Mouse (Mus musculus) kidney, adult 2 months (tissue): ENCODE results near the gene Vps26b. TPM values are rescaled to one million over a fixed set of nuclear protein-coding genes. Genes with fewer than 3 reads are reported as not detected.

Source experiments
- DNase-seq: peaks from one replicate; pipeline ENCODE4 v3.0.0; 2021
- H3K27ac ChIP-seq: fragments of 200-500 bp; 2 replicates; pipeline ENCODE4 v1.5.1; 2012; ENCODE audit warnings: low read depth, low read length, control low read depth, inconsistent platforms; ENCODE audit not compliant: insufficient read depth
- H3K27me3 ChIP-seq: fragments of 200-500 bp; replicated peaks from 2 replicates; pipeline ENCODE4 v1.6.1; 2012; ENCODE audit warnings: mild to moderate bottlenecking, moderate library complexity, low read length, inconsistent platforms; ENCODE audit not compliant: control insufficient read depth, insufficient read depth
- H3K36me3 ChIP-seq: fragments of 200-500 bp; 2 replicates; pipeline ENCODE4 v1.6.1; 2012; ENCODE audit warnings: mild to moderate bottlenecking, moderate library complexity, low read length, inconsistent platforms; ENCODE audit not compliant: control insufficient read depth, insufficient read depth
- H3K4me1 ChIP-seq: fragments of 200-500 bp; 2 replicates; pipeline ENCODE4 v1.6.1; 2011; ENCODE audit warnings: low read length; ENCODE audit not compliant: control insufficient read depth, insufficient read depth
- H3K4me3 ChIP-seq: fragments of 200-500 bp; 2 replicates; pipeline ENCODE4 v1.5.1; 2011; ENCODE audit warnings: mild to moderate bottlenecking, low read depth, low read length, control low read depth; ENCODE audit not compliant: insufficient read depth
- CTCF ChIP-seq: fragments of 200-500 bp; conservative IDR thresholded peaks from 2 replicates; pipeline ENCODE4 v1.5.1; 2011; ENCODE audit warnings: low read depth, mild to moderate bottlenecking, control low read depth, low read length, moderate library complexity, mixed read lengths; ENCODE audit not compliant: insufficient read depth, insufficient read length
- POLR2A ChIP-seq: fragments of 200-500 bp; IDR thresholded peaks from one replicate; pipeline ENCODE4 v1.6.1; 2011; ENCODE audit warnings: low read depth, low read length, control low read depth
- WGBS: fragments of 180-500 bp; shearing (Covaris S2); methylation state at CpG from one replicate; pipeline ENCODE4 v1.1.7; 2018; 5-methylcytosine and 5-hydroxymethylcytosine counted together
- polyA plus RNA-seq: library from polyadenylated mRNA; depleted of rRNA; stranded (reverse); fragments of >200 nt; gene quantifications from 2 replicates; pipeline ENCODE4 v1.2.3, GENCODE M21; 2012; rRNA removed

Gene Vps26b
- polyA plus RNA-seq = 21.6 and 25.6 TPM in 2 replicates

GRCm38 (mm10) chr9:27029828-27030762 lies at the start of gene Vps26b, which contains the start of gene Ncapd3:
Gene Vps26b (minus strand): TSS chr9:27030065.
Gene Ncapd3 (plus strand): TSS chr9:27030175.
- H3K4me1 ChIP-seq = peaks cover 6% of the 10 kb centered on the region
- under 1% methylated on average over 78 of the region's 80 CpGs for WGBS
- peak; percentile 99 for DNase-seq
- H3K27me3 ChIP-seq = no peaks in the 10 kb centered on the region
- H3K27ac ChIP-seq = peak within 1 kb of the TSS; percentile 91
- no peaks in the 10 kb centered on the region for H3K36me3 ChIP-seq
- H3K4me3 ChIP-seq = peak within 1 kb of the TSS; percentile 63
- TF ChIP-seq POLR2A (peak; percentile 42), CTCF (peak; percentile 27; the same call in 1 of the 2 replicates)

- H3K4me1 ChIP-seq = no peaks in the 10 kb centered on the region
- no peak overlapping the region for H3K27ac ChIP-seq
- peaks cover 3% of the 10 kb centered on the region; the same call in 1 of the 2 replicates for H3K36me3 ChIP-seq
- no peak overlapping the region for H3K4me3 ChIP-seq
- H3K27me3 ChIP-seq = no peaks in the 10 kb centered on the region
- no peak for TF ChIP-seq CTCF
- TF ChIP-seq POLR2A = no peak
- DNase-seq = no peak
Observed at GRCm38 (mm10) chr9:27075812-27076211, 45.9 kb upstream of the Vps26b start.

GRCm38 (mm10) chr9:27074677-27075076 lies 44.8 kb upstream of the Vps26b start:
- Histone ChIP-seq H3K4me1 (no peaks in the 10 kb centered on the region), H3K36me3 (peaks cover 7% of the 10 kb centered on the region), H3K4me3 (no peak overlapping the region), H3K27me3 (no peaks in the 10 kb centered on the region), H3K27ac (no peak overlapping the region)
- DNase-seq = peak; percentile 17
- TF ChIP-seq CTCF (no peak), POLR2A (no peak)
- 72% methylated on average over 1 of the region's 1 CpGs for WGBS

- TF ChIP-seq CTCF (no peak), POLR2A (no peak)
- H3K36me3 ChIP-seq = peaks cover 7% of the 10 kb centered on the region
- 93% methylated on average over 4 of the region's 4 CpGs for WGBS
- H3K4me1 ChIP-seq = no peaks in the 10 kb centered on the region
- no peaks in the 10 kb centered on the region for H3K27me3 ChIP-seq
- H3K27ac ChIP-seq = no peak overlapping the region
- H3K4me3 ChIP-seq = no peak overlapping the region
- no peak for DNase-seq
Observed at GRCm38 (mm10) chr9:27070895-27071294, 41.0 kb upstream of the Vps26b start.

GRCm38 (mm10) chr9:27058341-27058740 lies 28.5 kb upstream of the Vps26b start:
- H3K4me3 ChIP-seq = no peak overlapping the region
- no peak overlapping the region for H3K27ac ChIP-seq
- TF ChIP-seq POLR2A (no peak), CTCF (no peak)
- H3K36me3 ChIP-seq = peaks cover 5% of the 10 kb centered on the region
- 89% methylated on average over 5 of the region's 5 CpGs for WGBS
- H3K27me3 ChIP-seq = no peaks in the 10 kb centered on the region
- H3K4me1 ChIP-seq = no peaks in the 10 kb centered on the region
- DNase-seq = no peak

GRCm38 (mm10) chr9:27049492-27049891 lies 19.6 kb upstream of the Vps26b start:
- Histone ChIP-seq H3K36me3 (peaks cover 5% of the 10 kb centered on the region; the same call in 1 of the 2 replicates), H3K27me3 (no peaks in the 10 kb centered on the region), H3K27ac (no peak overlapping the region), H3K4me1 (no peaks in the 10 kb centered on the region), H3K4me3 (no peak overlapping the region)
- TF ChIP-seq CTCF (no peak), POLR2A (no peak)
- no peak for DNase-seq
- 86% methylated on average over 2 of the region's 2 CpGs for WGBS

- WGBS = 84% methylated on average over 5 of the region's 5 CpGs
Observed at GRCm38 (mm10) chr9:27043892-27044291, 14.0 kb upstream of the Vps26b start.

More at GRCm38 (mm10) chr9:27043892-27044291, 14.0 kb upstream of the Vps26b start:
- Histone ChIP-seq H3K36me3 (peaks cover 1% of the 10 kb centered on the region; the same call in 1 of the 2 replicates), H3K4me3 (no peak overlapping the region), H3K4me1 (no peaks in the 10 kb centered on the region), H3K27me3 (no peaks in the 10 kb centered on the region), H3K27ac (no peak overlapping the region)
- no peak for TF ChIP-seq POLR2A
- no peak for TF ChIP-seq CTCF
- no peak for DNase-seq
